Mouse (Mus musculus) bone marrow macrophage, adult 2 months (primary cell): ENCODE results near the gene Ctxn2. TPM values are rescaled to one million over a fixed set of nuclear protein-coding genes. Genes with fewer than 3 reads are reported as not detected.
"Not testable (repeated sequence)": the region's sequence is repeated elsewhere in the genome, so short reads cannot be mapped to it uniquely, and the experiment has no call there.

Experiments
- H3K27ac ChIP-seq: 2 replicates; pipeline ENCODE4 v1.5.1; 2012; ENCODE audit warnings: low read depth, low read length; ENCODE audit not compliant: insufficient read depth
- H3K4me1 ChIP-seq: 2 replicates; pipeline ENCODE4 v1.6.1; 2012; ENCODE audit warnings: low read length; ENCODE audit not compliant: control insufficient read depth, insufficient read depth
- H3K4me3 ChIP-seq: 2 replicates; pipeline ENCODE4 v1.5.1; 2012; ENCODE audit warnings: mild to moderate bottlenecking, low read length, moderate library complexity; ENCODE audit not compliant: insufficient read depth
- CTCF ChIP-seq: IDR thresholded peaks from 2 replicates; pipeline ENCODE4 v1.5.1; 2012; ENCODE audit warnings: low read depth, mild to moderate bottlenecking, low read length, moderate library complexity
- POLR2A ChIP-seq: IDR thresholded peaks from 2 replicates; pipeline ENCODE4 v1.6.1; 2012; ENCODE audit warnings: mild to moderate bottlenecking, low read depth, low read length, borderline replicate concordance
- polyA plus RNA-seq: library from polyadenylated mRNA; stranded (reverse); fragments of >200 nt; gene quantifications from 2 replicates; pipeline ENCODE4 v1.2.4, GENCODE M21; 2012; ENCODE audit not compliant: missing spikeins, insufficient read depth, insufficient read length

Ctxn2 gene
- polyA plus RNA-seq: not detected in 2 replicates

GRCm38 (mm10) chr2:125135903-125136811, at the start of gene Ctxn2:
Ctxn2 (plus strand) TSS chr2:125136692.
- peak within 1 kb of the TSS; percentile 35 for H3K4me3 ChIP-seq
- TF ChIP-seq POLR2A: no peak
- TF ChIP-seq CTCF: no peak
- H3K27ac ChIP-seq: no peak within 1 kb of the TSS
- no peaks in the 10 kb centered on the region; the same call in 1 of the 2 replicates for H3K4me1 ChIP-seq

GRCm38 (mm10) chr2:125088757-125089156, 47.7 kb upstream of the Ctxn2 start:
- TF ChIP-seq POLR2A (no peak), CTCF (no peak)

GRCm38 (mm10) chr2:125092123-125092522, 44.4 kb upstream of the Ctxn2 start:
- H3K4me3 ChIP-seq, H3K4me1 ChIP-seq, H3K27ac ChIP-seq: not testable (repeated sequence)

More at GRCm38 (mm10) chr2:125088757-125089156, 47.7 kb upstream of the Ctxn2 start:
- Histone ChIP-seq H3K4me3 (no peak overlapping the region), H3K4me1 (0 out of 2 replicates have a peak, but pooled peaks cover 2% of the 10 kb centered on the region), H3K27ac (no peak overlapping the region)

GRCm38 (mm10) chr2:125104491-125104890, 32.0 kb upstream of the Ctxn2 start:
- not testable (repeated sequence) for H3K4me1 ChIP-seq, H3K27ac ChIP-seq, H3K4me3 ChIP-seq

GRCm38 (mm10) chr2:125106536-125106935, 30.0 kb upstream of the Ctxn2 start:
- H3K4me1 ChIP-seq: not testable (repeated sequence)

GRCm38 (mm10) chr2:125119381-125120110, 16.9 kb upstream of the Ctxn2 start:
- H3K4me3 ChIP-seq: no peak overlapping the region
- TF ChIP-seq POLR2A: no peak
- no peak for TF ChIP-seq CTCF
- no peak overlapping the region for H3K27ac ChIP-seq
- H3K4me1 ChIP-seq: peaks cover 15% of the 10 kb centered on the region

More at GRCm38 (mm10) chr2:125106536-125106935, 30.0 kb upstream of the Ctxn2 start:
- H3K27ac ChIP-seq, H3K4me3 ChIP-seq: not testable (repeated sequence)

GRCm38 (mm10) chr2:125122288-125122623, 14.2 kb upstream of the Ctxn2 start:
- H3K4me3 ChIP-seq: peak overlapping the region; percentile 78
- peak overlapping the region; percentile 76 for H3K27ac ChIP-seq
- no peak for TF ChIP-seq POLR2A
- peaks cover 15% of the 10 kb centered on the region for H3K4me1 ChIP-seq

- TF ChIP-seq POLR2A (no peak), CTCF (no peak)
- Histone ChIP-seq H3K4me3 (peak overlapping the region; percentile 78), H3K4me1 (peaks cover 15% of the 10 kb centered on the region), H3K27ac (peak overlapping the region; percentile 76)
These were observed 13.6 kb upstream of the Ctxn2 start for GRCm38 (mm10) chr2:125122624-125123476.

- Histone ChIP-seq H3K4me1 (peaks cover 13% of the 10 kb centered on the region), H3K27ac (peak within 1 kb of the TSS; percentile 76), H3K4me3 (peak within 1 kb of the TSS; percentile 78)
- TF ChIP-seq CTCF: no peak
- TF ChIP-seq POLR2A: no peak
These were observed 13.0 kb upstream of the Ctxn2 start, which contains the start of gene Myef2 for GRCm38 (mm10) chr2:125123477-125123852. Myef2 (minus strand) TSS chr2:125123661.

GRCm38 (mm10) chr2:125125824-125126223, 10.7 kb upstream of the Ctxn2 start:
- H3K4me3 ChIP-seq: no peak overlapping the region
- TF ChIP-seq POLR2A (no peak), CTCF (no peak)
- peaks cover 9% of the 10 kb centered on the region for H3K4me1 ChIP-seq
- H3K27ac ChIP-seq: no peak overlapping the region
